Mouse (Mus musculus) ES-E14 (cell line): ENCODE data around the gene Radil. TPM values are rescaled to one million over a fixed set of nuclear protein-coding genes. Genes with fewer than 3 reads are reported as not detected.

Experiments used
- DNase-seq: peaks from one replicate; pipeline ENCODE4 v3.0.0-alpha.2; 2013; ENCODE audit warnings: low read depth, low spot score
- H3K27ac ChIP-seq: 2 replicates; pipeline ENCODE4 v1.5.1; 2012; ENCODE audit warnings: low read depth, mild to moderate bottlenecking, low read length, moderate library complexity, mixed read lengths; ENCODE audit not compliant: poor library complexity, insufficient read depth, severe bottlenecking
- H3K36me3 ChIP-seq: 2 replicates; pipeline ENCODE4 v1.6.1; 2012; ENCODE audit warnings: mild to moderate bottlenecking, low read length, moderate library complexity, mixed read lengths; ENCODE audit not compliant: control insufficient read depth, poor library complexity, insufficient read depth, severe bottlenecking
- H3K4me1 ChIP-seq, 2 experiments: fragments of 150-350 bp in 1 of 2; sonication (generic) in 1 of 2; 2 replicates each; pipeline ENCODE4 v1.6.1; 2012; ENCODE audit warnings: low read length in 2 of 2, mild to moderate bottlenecking in 1 of 2, mixed read lengths in 1 of 2; ENCODE audit not compliant: control insufficient read depth in 2 of 2, insufficient read depth in 2 of 2, poor library complexity in 1 of 2
- H3K4me3 ChIP-seq, 2 experiments: fragments of 150-350 bp in 1 of 2; sonication (generic) in 1 of 2; 2 replicates each; pipeline ENCODE4 v1.5.1; 2012; ENCODE audit warnings: low read length in 2 of 2, low read depth in 1 of 2, mild to moderate bottlenecking in 1 of 2, mixed read lengths in 1 of 2; ENCODE audit not compliant: insufficient read depth in 1 of 2, poor library complexity in 1 of 2, severe bottlenecking in 1 of 2
- H3K9ac ChIP-seq: 2 replicates; pipeline ENCODE4 v1.6.1; 2012; ENCODE audit warnings: low read depth, mild to moderate bottlenecking, low read length, mixed read lengths; ENCODE audit not compliant: poor library complexity, insufficient read depth, severe bottlenecking
- H3K9me3 ChIP-seq: fragments of 150-350 bp; sonication (generic); 2 replicates; pipeline ENCODE4 v1.6.1; 2012; ENCODE audit warnings: low read depth, mild to moderate bottlenecking, low read length; ENCODE audit not compliant: control insufficient read depth, insufficient read depth
- CHD2 ChIP-seq: IDR thresholded peaks from 2 replicates; pipeline ENCODE4 v1.6.1; 2014; ENCODE audit warnings: mild to moderate bottlenecking, low read depth, low read length, inconsistent platforms
- HCFC1 ChIP-seq: IDR thresholded peaks from 2 replicates; pipeline ENCODE4 v1.6.1; 2012; ENCODE audit warnings: low read length, inconsistent platforms, borderline replicate concordance; ENCODE audit not compliant: insufficient read depth
- MAFK ChIP-seq: IDR thresholded peaks from 2 replicates; pipeline ENCODE4 v1.6.1; 2014; ENCODE audit warnings: mild to moderate bottlenecking, low read depth, low read length, inconsistent platforms; ENCODE audit not compliant: insufficient read depth
- ZC3H11A ChIP-seq: IDR thresholded peaks from 2 replicates; pipeline ENCODE4 v1.6.1; 2012; ENCODE audit warnings: low read depth, mild to moderate bottlenecking, inconsistent platforms, low read length, borderline replicate concordance
- ZNF384 ChIP-seq: IDR thresholded peaks from 2 replicates; pipeline ENCODE4 v1.6.1; 2012; ENCODE audit warnings: low read depth, low read length, inconsistent platforms
- in situ Hi-C, 2 experiments: fragments of 600-800 bp; cut with MboI; formaldehyde crosslinking; loops; one replicate each; pipeline ENCODE4 v1.15.1; 2025; ENCODE audit warnings: low sequenced_read_pairs in 2 of 2, inconsistent platforms in 1 of 2; ENCODE audit not compliant: unreplicated experiment in 2 of 2
- total RNA-seq: library from RNA; depleted of rRNA; stranded (reverse); fragments of 300-350 nt; gene quantifications from 2 replicates; pipeline ENCODE4 v1.2.3, GENCODE M21; 2012

Radil gene
- total RNA-seq, 1 experiment = 6.2 TPM

DNA sequence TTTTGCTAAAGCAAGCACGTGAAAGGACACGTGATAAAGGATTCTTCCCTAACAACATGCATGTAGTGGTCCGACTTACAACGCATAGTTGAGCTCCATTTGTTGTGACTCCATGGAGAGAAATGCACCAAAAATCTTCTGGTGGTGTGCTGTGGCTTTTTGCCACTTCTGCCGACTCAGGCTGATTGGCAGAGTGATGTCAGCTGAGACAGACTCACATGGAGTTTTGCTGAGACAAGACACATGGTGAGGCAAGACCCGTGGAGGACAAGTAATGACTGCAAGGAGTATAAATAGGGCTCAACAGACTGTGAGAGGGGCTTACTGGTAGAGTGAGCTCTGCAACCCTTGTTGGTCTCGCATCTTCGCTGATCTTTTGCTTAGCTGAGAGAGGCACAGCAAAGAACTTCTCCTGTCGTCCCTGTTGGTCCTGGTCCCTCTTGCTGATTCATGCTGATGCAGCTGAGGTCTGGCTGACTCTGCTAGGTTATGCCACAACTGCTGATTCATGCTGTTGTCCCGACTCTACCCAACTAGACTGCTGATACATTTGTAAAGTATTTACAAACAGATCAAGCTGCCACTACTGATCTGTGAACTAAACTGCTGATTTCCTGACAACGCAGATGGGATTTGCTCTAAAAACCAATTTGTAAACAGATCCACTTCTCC lies 29.6 kb downstream of the Radil start:
- no peaks in the 10 kb centered on the region; a peak in 1 of 4 replicates for H3K4me1 ChIP-seq
- H3K4me3 ChIP-seq = no peak overlapping the region
- H3K36me3 ChIP-seq = no peaks in the 10 kb centered on the region; the same call in 1 of the 2 replicates
- no peaks in the 10 kb centered on the region; the same call in 1 of the 2 replicates for H3K9me3 ChIP-seq
- TF ChIP-seq MAFK = 0 out of 2 replicates have a peak, but pooled peaks have one; percentile 21
- TF ChIP-seq ZNF384 = no peak
- no peak for DNase-seq
- H3K27ac ChIP-seq = no peak overlapping the region
- in situ Hi-C loops = no loop called here
- no peak overlapping the region for H3K9ac ChIP-seq

DNA sequence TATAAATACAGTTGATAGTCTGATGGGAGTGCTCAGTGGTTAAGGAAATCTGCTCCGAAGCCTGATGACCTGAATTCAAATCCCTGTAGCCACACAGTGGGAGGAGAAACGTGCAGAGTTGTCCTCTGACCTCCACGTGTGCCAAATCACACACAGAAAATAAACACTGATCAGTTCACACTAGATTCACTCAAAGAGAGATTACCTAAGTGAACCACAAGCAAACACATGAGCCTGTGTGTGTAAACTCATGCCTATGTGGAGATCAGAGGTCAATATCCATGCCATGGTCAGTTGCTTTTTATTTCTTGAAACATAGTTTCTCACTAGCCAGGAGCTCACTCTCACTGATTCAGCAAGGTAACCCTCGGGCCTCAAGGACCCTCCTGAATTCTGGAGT lies 30.5 kb downstream of the Radil start:
- no peaks in the 10 kb centered on the region; the same call in 1 of the 2 replicates for H3K36me3 ChIP-seq
- H3K9me3 ChIP-seq = no peaks in the 10 kb centered on the region; the same call in 1 of the 2 replicates
- no peak for DNase-seq
- no peak overlapping the region for H3K27ac ChIP-seq
- no peak overlapping the region for H3K4me3 ChIP-seq
- H3K4me1 ChIP-seq = peaks cover 0 to 2% of the 10 kb centered on the region in 2 experiments; a peak in 1 of 4 replicates
- in situ Hi-C loops = no loop called here
- H3K9ac ChIP-seq = no peak overlapping the region
- no peak for TF ChIP-seq ZNF384
- no peak for TF ChIP-seq CHD2
- TF ChIP-seq HCFC1 = no peak
- no peak for TF ChIP-seq ZC3H11A
- TF ChIP-seq MAFK = no peak

DNA sequence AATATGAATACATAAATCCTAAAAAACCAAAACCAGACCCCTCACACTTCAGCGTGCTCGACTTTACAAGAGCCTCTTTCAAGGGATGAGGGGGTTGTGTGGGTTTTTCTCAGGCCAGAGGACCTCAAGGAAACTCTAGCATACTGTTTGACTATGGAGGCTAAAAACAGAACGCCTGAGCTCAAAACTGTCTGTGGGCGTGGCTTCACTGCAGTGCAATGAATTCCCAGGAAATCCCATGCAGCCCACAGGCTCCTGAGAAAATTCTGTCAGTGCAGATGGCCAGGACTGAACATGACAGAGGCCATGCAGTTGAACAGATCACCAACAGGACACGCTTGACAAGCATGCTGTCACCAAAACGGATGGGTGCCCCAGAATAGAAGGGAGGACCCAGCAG lies 31.9 kb downstream of the Radil start:
- Histone ChIP-seq H3K4me3 (no peak overlapping the region), H3K27ac (no peak overlapping the region), H3K9ac (no peak overlapping the region), H3K36me3 (no peaks in the 10 kb centered on the region; the same call in 1 of the 2 replicates), H3K9me3 (no peaks in the 10 kb centered on the region; the same call in 1 of the 2 replicates), H3K4me1 (peaks cover 0 to 2% of the 10 kb centered on the region in 2 experiments; a peak in 1 of 4 replicates)
- no peak for DNase-seq
- in situ Hi-C loops = no loop called here
- TF ChIP-seq CHD2 (no peak), MAFK (no peak), ZNF384 (no peak), HCFC1 (no peak), ZC3H11A (no peak)

DNA sequence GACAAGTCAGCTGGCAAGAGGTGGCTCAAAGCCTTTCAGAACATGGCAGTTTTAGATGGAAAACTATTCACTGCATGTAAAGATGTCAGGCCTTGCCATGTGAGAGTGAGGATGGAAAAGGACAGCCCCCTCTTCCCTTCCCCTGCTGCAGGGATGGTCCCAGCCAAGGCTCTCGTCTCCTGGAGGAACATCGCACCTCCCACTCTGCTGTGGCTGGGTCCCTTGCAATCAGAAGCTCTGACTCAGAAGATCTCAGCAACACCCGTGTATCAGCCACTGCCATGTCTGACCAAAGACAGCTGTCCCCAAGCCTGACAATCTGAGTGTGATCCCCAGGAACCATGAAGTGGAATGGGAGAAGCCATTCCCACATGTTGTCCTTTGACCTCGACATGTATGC lies 38.8 kb downstream of the Radil start:
- no peak overlapping the region for H3K4me3 ChIP-seq

More for the DNA sequence above, 38.8 kb downstream of the Radil start:
- Histone ChIP-seq H3K36me3 (no peaks in the 10 kb centered on the region; the same call in 1 of the 2 replicates), H3K4me1 (peaks cover 3 to 10% of the 10 kb centered on the region in 2 experiments; a peak in 3 of 4 replicates), H3K27ac (no peak overlapping the region), H3K9ac (no peak overlapping the region), H3K9me3 (no peaks in the 10 kb centered on the region; the same call in 1 of the 2 replicates)
- DNase-seq = no peak
- in situ Hi-C loops = no loop called here
- TF ChIP-seq ZNF384 (no peak), ZC3H11A (no peak), MAFK (no peak), CHD2 (no peak), HCFC1 (no peak)
